Mouse (Mus musculus) C2C12 (cell line): ENCODE measurements at regions not wholly inside any gene's neighbourhood (a gene's known extent, or its start where the extent isn't known, plus 50 kb on each side); places are given as distances from the start of the nearest gene placed in this dataset.

Source experiments
- CEBPB ChIP-seq: IDR thresholded peaks from one replicate; pipeline ENCODE4 v1.6.1; 2011; ENCODE audit warnings: low read depth, mild to moderate bottlenecking, control low read depth, moderate library complexity
- CTCF ChIP-seq: IDR thresholded peaks from one replicate; pipeline ENCODE4 v1.5.1; 2011; ENCODE audit not compliant: control insufficient read depth, insufficient read depth, insufficient read length
- FOSL1 ChIP-seq: IDR thresholded peaks from one replicate; pipeline ENCODE4 v1.8.0; 2011; ENCODE audit warnings: mild to moderate bottlenecking, low read length; ENCODE audit not compliant: poor library complexity, insufficient read depth, severe bottlenecking
- MAX ChIP-seq: IDR thresholded peaks from one replicate; pipeline ENCODE4 v1.6.1; 2011; ENCODE audit warnings: mild to moderate bottlenecking, control low read depth
- USF1 ChIP-seq: IDR thresholded peaks from one replicate; pipeline ENCODE4 v1.6.1; 2011; ENCODE audit warnings: low read depth, mild to moderate bottlenecking, control low read depth, moderate library complexity

DNA sequence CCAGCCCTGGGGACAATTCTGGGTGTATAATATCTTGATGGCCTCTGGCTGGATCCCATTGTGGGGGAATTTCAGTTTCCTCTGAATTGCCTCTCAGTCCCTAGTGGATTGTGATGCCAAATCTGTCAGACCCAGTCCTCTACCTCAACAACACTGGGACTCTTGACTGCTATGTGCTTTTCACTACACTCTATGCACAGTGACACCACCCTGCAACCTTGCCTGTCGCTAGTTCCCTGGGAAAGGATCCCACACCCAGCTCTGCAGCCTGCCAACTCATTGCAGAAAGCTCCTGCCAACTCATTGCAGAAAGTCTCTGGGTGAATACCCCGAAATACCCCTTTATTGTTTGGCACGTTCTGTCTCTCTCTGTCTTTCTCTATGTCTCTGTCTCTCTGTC is 174.6 kb downstream of the Cth start:
- TF ChIP-seq CTCF (no peak), MAX (no peak), USF1 (no peak), FOSL1 (no peak), CEBPB (no peak)
